Mouse (Mus musculus) erythroid progenitor cell, adult 5-6 weeks (primary cell): ENCODE measurements around the gene Rab25. TPM values are rescaled to one million over a fixed set of nuclear protein-coding genes. Genes with fewer than 3 reads are reported as not detected.

ENCODE experiments used
- ATAC-seq: replicated peaks from 2 replicates; pipeline ENCODE4 v1.8.0; 2016; ENCODE audit warnings: moderate number of reproducible peaks, mild to moderate bottlenecking, moderate TSS enrichment, inconsistent platforms; ENCODE audit not compliant: poor library complexity, low FRiP score, severe bottlenecking
- total RNA-seq, 2 experiments: library from RNA; stranded (forward) in 1 of 2; stranded (reverse) in 1 of 2; fragments of 150-400 nt in 1 of 2; fragments of 186-747, 209-891 nt in 1 of 2; gene quantifications; 2 replicates each; pipeline versions ENCODE4 v1.2.3 to v1.2.4; 2015 to 2017; ENCODE audit warnings: low replicate concordance in 2 of 2

The Rab25 gene
- total RNA-seq, 2 experiments from 2014 or later: not detected

- ATAC-seq: no peak
Observed at GRCm38 (mm10) chr3:88493706-88494582, 54.2 kb downstream of the Rab25 start.

Other genes with a start within 250 kb of the Rab25 start
- gene Glmp, start 223.3 kb downstream of the Rab25 start, total RNA-seq (2015; ENCODE audit: low replicate concordance): 17.7 and 47.4 TPM in 2 replicates
- gene Glmp, start 223.3 kb downstream of the Rab25 start, total RNA-seq (2017; ENCODE audit: low replicate concordance): 5.0 and 10.4 TPM in 2 replicates
- gene Tmem79, start 212.2 kb downstream of the Rab25 start, total RNA-seq (2015; ENCODE audit: low replicate concordance): not detected in 2 replicates
- gene Tmem79, start 212.2 kb downstream of the Rab25 start, total RNA-seq (2017; ENCODE audit: low replicate concordance): 1.2 and 1.8 TPM in 2 replicates
- 34.8 and 40.7 TPM in 2 replicates for gene Smg5, start 212.0 kb downstream of the Rab25 start, total RNA-seq (2015; ENCODE audit: low replicate concordance)
- gene Smg5, start 212.0 kb downstream of the Rab25 start, total RNA-seq (2017; ENCODE audit: low replicate concordance): 85.6 and 88.2 TPM in 2 replicates
- not detected in 2 replicates for gene Paqr6, start 183.7 kb downstream of the Rab25 start, total RNA-seq (2015; ENCODE audit: low replicate concordance)
- 1.3 TPM in 1 of 2 replicates, not detected in the other for gene Paqr6, start 183.7 kb downstream of the Rab25 start, total RNA-seq (2017; ENCODE audit: low replicate concordance)
- gene Bglap3, start 175.6 kb downstream of the Rab25 start, total RNA-seq (2015; ENCODE audit: low replicate concordance): not detected in 2 replicates
- not detected in 2 replicates for gene Bglap3, start 175.6 kb downstream of the Rab25 start, total RNA-seq (2017; ENCODE audit: low replicate concordance)
- not detected in 2 replicates for gene Bglap2, start 169.6 kb downstream of the Rab25 start, total RNA-seq (2015; ENCODE audit: low replicate concordance)
- 3.9 TPM in 1 of 2 replicates, not detected in the other for gene Bglap2, start 169.6 kb downstream of the Rab25 start, total RNA-seq (2017; ENCODE audit: low replicate concordance)
- gene Bglap, start 163.8 kb downstream of the Rab25 start, total RNA-seq (2015; ENCODE audit: low replicate concordance): 3.6 TPM in 1 of 2 replicates, not detected in the other
- not detected in 2 replicates for gene Bglap, start 163.8 kb downstream of the Rab25 start, total RNA-seq (2017; ENCODE audit: low replicate concordance)
- gene Pmf1, start 138.0 kb downstream of the Rab25 start, total RNA-seq (2015; ENCODE audit: low replicate concordance): 182 and 196 TPM in 2 replicates
- gene Pmf1, start 138.0 kb downstream of the Rab25 start, total RNA-seq (2017; ENCODE audit: low replicate concordance): 100 and 121 TPM in 2 replicates
- 34.0 and 35.3 TPM in 2 replicates for gene Slc25a44, start 123.2 kb downstream of the Rab25 start, total RNA-seq (2015; ENCODE audit: low replicate concordance)
- 34.8 and 40.5 TPM in 2 replicates for gene Slc25a44, start 123.2 kb downstream of the Rab25 start, total RNA-seq (2017; ENCODE audit: low replicate concordance)
- gene Sema4a, start 87.1 kb downstream of the Rab25 start, total RNA-seq (2015; ENCODE audit: low replicate concordance): 11.9 and 14.7 TPM in 2 replicates
- 4.5 and 15.1 TPM in 2 replicates for gene Sema4a, start 87.1 kb downstream of the Rab25 start, total RNA-seq (2017; ENCODE audit: low replicate concordance)
- gene Lmna, start 38.3 kb downstream of the Rab25 start, total RNA-seq (2015; ENCODE audit: low replicate concordance): 31.7 and 48.2 TPM in 2 replicates
- gene Lmna, start 38.3 kb downstream of the Rab25 start, total RNA-seq (2017; ENCODE audit: low replicate concordance): 182 and 260 TPM in 2 replicates
- gene Mex3a, start 15.9 kb downstream of the Rab25 start, total RNA-seq (2015; ENCODE audit: low replicate concordance): 0.42 TPM in 1 of 2 replicates, not detected in the other
- gene Mex3a, start 15.9 kb downstream of the Rab25 start, total RNA-seq (2017; ENCODE audit: low replicate concordance): 0.08 and 0.26 TPM in 2 replicates
- gene Lamtor2, start 4.8 kb upstream of the Rab25 start, total RNA-seq (2015; ENCODE audit: low replicate concordance): 9.0 and 12.6 TPM in 2 replicates
- 7.7 and 23.3 TPM in 2 replicates for gene Lamtor2, start 4.8 kb upstream of the Rab25 start, total RNA-seq (2017; ENCODE audit: low replicate concordance)
- 8.6 and 10.1 TPM in 2 replicates for gene Ubqln4, start 5.5 kb upstream of the Rab25 start, total RNA-seq (2015; ENCODE audit: low replicate concordance)
- gene Ubqln4, start 5.5 kb upstream of the Rab25 start, total RNA-seq (2017; ENCODE audit: low replicate concordance): 6.3 and 7.6 TPM in 2 replicates
- gene Ssr2, start 27.6 kb upstream of the Rab25 start, total RNA-seq (2015; ENCODE audit: low replicate concordance): 97.7 and 101 TPM in 2 replicates
- 23.9 and 50.2 TPM in 2 replicates for gene Ssr2, start 27.6 kb upstream of the Rab25 start, total RNA-seq (2017; ENCODE audit: low replicate concordance)
- 17.7 and 23.9 TPM in 2 replicates for gene Arhgef2, start 57.7 kb upstream of the Rab25 start, total RNA-seq (2015; ENCODE audit: low replicate concordance)
- 12.7 and 15.7 TPM in 2 replicates for gene Arhgef2, start 57.7 kb upstream of the Rab25 start, total RNA-seq (2017; ENCODE audit: low replicate concordance)
- not detected in 2 replicates for gene Rxfp4, start 104.8 kb upstream of the Rab25 start, total RNA-seq (2015; ENCODE audit: low replicate concordance)
- gene Rxfp4, start 104.8 kb upstream of the Rab25 start, total RNA-seq (2017; ENCODE audit: low replicate concordance): not detected in 2 replicates
- gene Khdc4, start 137.5 kb upstream of the Rab25 start, total RNA-seq (2015; ENCODE audit: low replicate concordance): 56.9 and 69.2 TPM in 2 replicates
- gene Khdc4, start 137.5 kb upstream of the Rab25 start, total RNA-seq (2017; ENCODE audit: low replicate concordance): 37.8 and 62.8 TPM in 2 replicates
- 13.0 and 20.2 TPM in 2 replicates for gene Rit1, start 168.5 kb upstream of the Rab25 start, total RNA-seq (2015; ENCODE audit: low replicate concordance)
- gene Rit1, start 168.5 kb upstream of the Rab25 start, total RNA-seq (2017; ENCODE audit: low replicate concordance): 27.6 and 45.9 TPM in 2 replicates
- 0.36 TPM in 1 of 2 replicates, not detected in the other for gene Syt11, start 226.9 kb upstream of the Rab25 start, total RNA-seq (2015; ENCODE audit: low replicate concordance)
- 0.39 TPM in 1 of 2 replicates, not detected in the other for gene Syt11, start 226.9 kb upstream of the Rab25 start, total RNA-seq (2017; ENCODE audit: low replicate concordance)